Mouse (Mus musculus): ENCODE measurements around the gene Grik3. TPM values are rescaled to one million over a fixed set of nuclear protein-coding genes. Genes with fewer than 3 reads are reported as not detected.

Grik3 gene
- polyA plus RNA-seq, 1 experiment from 2014 or later: 3.3 TPM

DNA sequence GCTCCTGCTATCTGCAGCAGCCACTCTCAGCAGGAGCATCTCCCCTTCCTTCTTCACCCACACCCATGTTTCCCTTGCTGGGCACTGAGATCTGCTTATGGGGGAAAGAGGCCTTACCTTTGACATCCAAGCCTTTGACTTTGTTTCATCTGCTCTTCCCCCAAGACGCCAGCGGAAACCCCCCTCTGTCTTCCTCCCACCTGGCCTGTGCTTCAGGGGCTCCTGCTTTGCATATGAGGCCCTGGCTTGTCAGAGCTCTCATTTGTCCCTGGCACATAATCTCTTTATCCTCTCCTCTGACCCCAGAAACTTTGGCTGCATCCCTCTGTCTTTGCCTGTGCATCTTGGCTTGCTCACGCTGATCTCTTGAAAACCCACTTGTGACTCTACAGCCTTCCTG, 9.2 kb upstream of the Grik3 start:
- no peaks in the 10 kb centered on the region for H3K36me3 ChIP-seq
- no peak for ATAC-seq (ENCODE audit: low FRiP score, low read depth)
- no peak overlapping the region for H3K9ac ChIP-seq
- H3K27ac ChIP-seq: no peak overlapping the region
- H3K4me2 ChIP-seq (replicated peaks): no peak overlapping the region
- no peaks in the 10 kb centered on the region for H3K9me3 ChIP-seq
- H3K4me3 ChIP-seq: no peak overlapping the region
- WGBS: 43% methylated on average over 3 of the region's 3 CpGs
- peaks cover 33% of the 10 kb centered on the region for H3K4me1 ChIP-seq
- H3K27me3 ChIP-seq (replicated peaks): peaks cover 44% of the 10 kb centered on the region

DNA sequence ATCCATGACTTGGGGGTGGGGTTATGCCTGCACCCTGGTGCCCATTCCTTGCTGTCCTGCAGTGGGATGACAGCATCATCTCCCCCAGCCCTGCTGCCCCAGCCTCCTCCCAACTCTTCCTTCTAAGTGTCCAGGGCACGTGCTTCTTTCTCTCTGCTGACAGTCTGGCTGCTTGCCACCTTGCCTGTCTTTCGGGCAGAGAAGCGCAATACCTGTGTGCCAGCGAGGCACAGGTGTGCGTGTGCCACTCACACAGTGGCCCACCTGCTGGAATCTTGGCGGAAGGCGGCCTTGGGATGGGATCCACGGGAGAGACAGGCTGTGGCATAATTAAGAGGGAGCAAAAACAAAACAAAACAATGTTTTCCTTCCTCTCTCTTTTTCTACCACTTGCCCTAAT, 6.4 kb upstream of the Grik3 start:
- no peak for ATAC-seq (ENCODE audit: low FRiP score, low read depth)
- WGBS: 47% methylated on average over 8 of the region's 8 CpGs
- H3K4me2 ChIP-seq (replicated peaks): no peak overlapping the region
- H3K27ac ChIP-seq: no peak overlapping the region
- no peaks in the 10 kb centered on the region for H3K9me3 ChIP-seq
- peaks cover 45% of the 10 kb centered on the region for H3K4me1 ChIP-seq
- no peaks in the 10 kb centered on the region for H3K36me3 ChIP-seq
- H3K9ac ChIP-seq: no peak overlapping the region
- H3K27me3 ChIP-seq (replicated peaks): peaks cover 68% of the 10 kb centered on the region
- no peak overlapping the region for H3K4me3 ChIP-seq

DNA sequence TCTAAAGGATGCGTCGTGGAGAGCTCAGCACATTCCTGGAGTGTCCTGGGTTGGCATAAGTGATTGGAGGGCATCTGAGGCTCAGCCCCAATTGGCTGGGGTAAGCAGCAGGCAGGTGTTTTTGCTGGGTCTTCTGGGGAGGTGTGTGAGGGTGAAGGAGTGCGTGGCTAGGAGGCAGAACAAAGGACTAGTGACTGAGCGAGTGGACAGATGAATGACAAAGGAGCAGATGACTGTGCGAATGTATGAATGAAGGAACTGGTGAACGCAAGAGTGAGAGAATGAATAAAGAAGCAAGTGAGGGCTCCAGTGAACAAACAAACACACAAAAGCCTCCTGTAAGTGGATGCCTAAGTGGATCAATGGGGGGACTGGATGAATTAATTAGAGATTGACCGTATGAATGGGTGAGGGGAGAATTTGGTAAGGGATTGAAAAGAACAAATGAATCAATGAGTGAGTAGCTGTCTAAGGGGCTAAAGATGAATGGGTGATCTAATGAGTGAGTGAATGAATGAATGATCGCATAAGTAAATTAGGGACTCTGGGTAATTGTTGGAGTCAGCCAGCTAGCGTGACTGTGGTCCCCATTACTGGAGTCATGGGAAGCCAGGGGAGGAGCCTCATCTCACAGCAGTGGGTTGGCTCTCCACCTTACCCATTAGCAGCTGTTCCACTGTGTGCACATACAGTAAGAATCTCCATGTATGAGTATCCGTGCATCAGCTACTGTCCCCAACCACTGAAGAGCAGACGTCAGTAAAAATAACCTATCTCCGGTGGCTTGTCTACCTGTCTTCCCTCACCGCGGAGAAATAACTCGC, 4.9 kb upstream of the Grik3 start:
- WGBS: 28% methylated on average over 15 of the region's 15 CpGs
- no peak overlapping the region for H3K9ac ChIP-seq
- H3K9me3 ChIP-seq: no peaks in the 10 kb centered on the region
- H3K36me3 ChIP-seq: no peaks in the 10 kb centered on the region
- H3K4me2 ChIP-seq (replicated peaks): peak overlapping the region; percentile 81; the same call in 1 of the 2 replicates
- peaks cover 54% of the 10 kb centered on the region for H3K4me1 ChIP-seq
- H3K27ac ChIP-seq: no peak overlapping the region
- ATAC-seq (ENCODE audit: low FRiP score, low read depth): no peak
- peaks cover 77% of the 10 kb centered on the region for H3K27me3 ChIP-seq (replicated peaks)
- no peak overlapping the region for H3K4me3 ChIP-seq

DNA sequence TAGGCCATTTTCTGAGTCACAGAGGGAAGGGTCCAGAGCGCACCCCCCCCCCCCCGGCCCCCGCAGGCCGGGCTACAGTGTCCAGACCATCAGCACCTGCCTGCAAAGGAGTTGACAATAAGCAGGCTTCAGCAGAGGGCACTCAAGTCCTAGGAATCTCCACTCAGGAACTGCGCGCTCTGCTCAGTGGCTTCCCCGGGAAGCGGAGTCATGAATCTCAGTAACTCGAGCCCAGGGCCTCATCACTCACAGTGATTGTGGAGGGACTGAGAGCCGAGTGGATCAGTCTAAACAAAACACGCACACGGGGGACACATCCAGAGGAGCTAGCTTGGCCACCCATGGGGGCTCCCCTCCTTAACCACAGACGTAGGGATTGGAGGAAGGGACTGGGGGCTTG, 3.9 kb upstream of the Grik3 start:
- Histone ChIP-seq H3K36me3 (no peaks in the 10 kb centered on the region), H3K9me3 (no peaks in the 10 kb centered on the region), H3K4me3 (no peak overlapping the region), H3K27me3 (replicated peaks) (peaks cover 77% of the 10 kb centered on the region), H3K4me2 (replicated peaks) (peak overlapping the region; percentile 81), H3K27ac (peak overlapping the region; percentile 47; the same call in 1 of the 2 replicates), H3K4me1 (peaks cover 64% of the 10 kb centered on the region), H3K9ac (no peak overlapping the region)
- under 1% methylated on average over 13 of the region's 13 CpGs for WGBS
- ATAC-seq (ENCODE audit: low FRiP score, low read depth): peak; percentile 41

DNA sequence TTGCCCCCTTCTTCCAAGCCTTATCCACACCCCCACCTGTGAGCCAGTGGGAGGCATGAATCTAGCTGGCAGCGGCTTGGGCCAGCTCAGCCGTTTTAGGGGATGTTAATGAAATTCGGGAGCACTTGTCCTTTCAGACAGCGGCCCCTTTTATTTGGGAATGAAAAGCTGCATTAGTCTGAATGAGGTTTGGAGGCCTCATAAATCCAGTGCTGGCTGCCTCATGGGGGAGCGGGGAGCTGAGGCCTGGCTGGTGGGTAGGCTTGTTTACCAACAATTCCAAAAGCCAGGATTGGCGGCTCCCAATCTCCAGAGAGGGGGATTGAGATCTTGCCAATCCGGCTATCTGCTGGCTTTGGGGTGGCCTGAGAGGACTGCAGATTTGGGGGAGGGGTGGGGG, 3.5 kb upstream of the Grik3 start:
- H3K4me3 ChIP-seq: no peak overlapping the region
- peak overlapping the region; percentile 47; the same call in 1 of the 2 replicates for H3K27ac ChIP-seq
- peak overlapping the region; percentile 81 for H3K4me2 ChIP-seq (replicated peaks)
- H3K4me1 ChIP-seq: peaks cover 68% of the 10 kb centered on the region
- no peaks in the 10 kb centered on the region for H3K9me3 ChIP-seq
- H3K36me3 ChIP-seq: no peaks in the 10 kb centered on the region
- 3% methylated on average over 7 of the region's 7 CpGs for WGBS
- peaks cover 79% of the 10 kb centered on the region for H3K27me3 ChIP-seq (replicated peaks)
- ATAC-seq (ENCODE audit: low FRiP score, low read depth): peak; percentile 15; the same call in 1 of the 2 replicates
- 0 out of 2 replicates have a peak overlapping the region, but pooled peaks have one; percentile 38 for H3K9ac ChIP-seq

DNA sequence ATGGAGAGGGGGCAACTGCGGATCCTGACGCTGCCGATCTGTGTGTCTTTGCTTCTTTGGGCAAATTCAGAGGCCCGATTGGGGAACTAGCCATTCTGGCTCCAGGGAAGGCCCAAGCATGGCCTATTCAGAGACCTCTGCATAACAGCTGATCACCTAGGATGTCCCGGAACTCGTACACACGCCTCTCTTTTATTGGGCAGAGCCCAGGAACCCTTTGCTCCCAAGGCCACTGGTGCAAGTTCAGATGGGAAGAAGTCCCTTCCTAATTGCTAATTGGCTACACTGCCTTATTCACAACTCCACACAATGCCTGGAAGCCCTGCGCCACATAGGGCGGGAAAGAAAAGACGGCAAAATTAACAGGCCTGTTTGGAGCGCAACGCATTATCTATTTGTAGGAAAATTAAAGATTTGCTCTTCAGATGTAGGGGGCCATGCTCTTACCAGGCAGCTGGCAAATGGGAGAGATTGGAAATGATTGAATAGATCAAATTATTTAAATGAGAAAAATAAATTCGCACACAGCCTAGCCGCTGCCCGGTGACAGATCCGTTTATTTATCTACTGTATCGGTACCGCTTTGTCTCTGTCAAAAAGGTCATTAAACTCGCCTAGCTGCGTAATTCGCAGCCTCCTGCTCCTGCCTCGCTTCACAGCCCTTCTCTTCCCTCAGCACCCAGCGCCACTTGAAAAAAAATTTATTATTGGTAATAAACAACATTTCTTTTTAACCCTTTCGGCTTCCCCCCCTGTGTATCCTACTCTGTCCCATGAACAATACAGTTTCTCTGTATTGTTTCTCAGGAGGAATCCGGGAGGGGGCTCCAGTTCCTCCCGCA, 1.5 kb upstream of the Grik3 start:
- Histone ChIP-seq H3K36me3 (no peaks in the 10 kb centered on the region), H3K4me3 (peak overlapping the region; percentile 55; the same call in 1 of the 2 replicates), H3K9ac (peak overlapping the region; percentile 83), H3K9me3 (no peaks in the 10 kb centered on the region), H3K4me2 (replicated peaks) (peak overlapping the region; percentile 81), H3K27ac (peak overlapping the region; percentile 71; the same call in 1 of the 2 replicates), H3K4me1 (peaks cover 85% of the 10 kb centered on the region), H3K27me3 (replicated peaks) (peaks cover 89% of the 10 kb centered on the region)
- no peak for ATAC-seq (ENCODE audit: low FRiP score, low read depth)
- 1% methylated on average over 26 of the region's 26 CpGs for WGBS

DNA sequence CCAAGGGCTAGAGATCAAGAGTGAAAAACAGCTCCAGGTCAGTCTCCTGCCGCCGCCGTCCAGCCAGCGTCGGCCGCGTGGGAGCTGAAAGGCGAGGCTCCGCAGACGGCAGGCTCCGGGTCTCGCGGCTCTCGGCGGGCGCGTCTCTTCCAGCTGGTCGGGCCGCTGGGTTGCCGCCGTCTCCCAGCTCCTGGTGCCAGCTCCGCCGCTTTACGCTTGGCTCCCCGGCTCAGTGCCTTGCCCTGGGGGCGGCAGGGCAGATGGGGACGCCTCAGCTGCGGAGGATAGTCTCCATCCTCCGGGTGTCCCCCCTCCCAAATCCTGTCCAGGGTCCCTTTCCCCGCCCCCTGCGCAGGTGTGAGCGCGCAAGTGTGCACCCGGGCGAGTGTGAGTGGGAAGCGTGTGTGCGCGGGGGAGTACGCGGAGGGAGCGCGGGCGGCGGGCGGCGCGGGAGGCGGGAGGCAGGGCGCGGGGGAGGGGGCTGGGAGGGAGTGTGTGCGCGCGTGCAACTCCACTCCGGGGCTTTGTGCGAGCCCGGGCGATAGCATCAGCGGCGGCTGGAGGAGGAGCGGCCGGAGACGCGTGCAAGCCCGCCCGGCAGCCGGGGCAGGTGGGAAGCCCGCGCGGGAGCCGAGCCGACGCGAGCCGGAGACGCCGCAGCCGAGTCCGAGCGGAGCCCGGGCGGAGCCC, 454 bp upstream of the Grik3 start:
- Histone ChIP-seq H3K4me1 (peaks cover 92% of the 10 kb centered on the region), H3K9ac (peak overlapping the region; percentile 83), H3K9me3 (no peaks in the 10 kb centered on the region), H3K4me2 (replicated peaks) (peak overlapping the region; percentile 81), H3K36me3 (no peaks in the 10 kb centered on the region), H3K27ac (peak overlapping the region; percentile 71; the same call in 1 of the 2 replicates), H3K27me3 (replicated peaks) (peaks cover 90% of the 10 kb centered on the region), H3K4me3 (peak overlapping the region; percentile 55)
- peak; percentile 48 for ATAC-seq (ENCODE audit: low FRiP score, low read depth)
- under 1% methylated on average over 77 of the region's 81 CpGs for WGBS

DNA sequence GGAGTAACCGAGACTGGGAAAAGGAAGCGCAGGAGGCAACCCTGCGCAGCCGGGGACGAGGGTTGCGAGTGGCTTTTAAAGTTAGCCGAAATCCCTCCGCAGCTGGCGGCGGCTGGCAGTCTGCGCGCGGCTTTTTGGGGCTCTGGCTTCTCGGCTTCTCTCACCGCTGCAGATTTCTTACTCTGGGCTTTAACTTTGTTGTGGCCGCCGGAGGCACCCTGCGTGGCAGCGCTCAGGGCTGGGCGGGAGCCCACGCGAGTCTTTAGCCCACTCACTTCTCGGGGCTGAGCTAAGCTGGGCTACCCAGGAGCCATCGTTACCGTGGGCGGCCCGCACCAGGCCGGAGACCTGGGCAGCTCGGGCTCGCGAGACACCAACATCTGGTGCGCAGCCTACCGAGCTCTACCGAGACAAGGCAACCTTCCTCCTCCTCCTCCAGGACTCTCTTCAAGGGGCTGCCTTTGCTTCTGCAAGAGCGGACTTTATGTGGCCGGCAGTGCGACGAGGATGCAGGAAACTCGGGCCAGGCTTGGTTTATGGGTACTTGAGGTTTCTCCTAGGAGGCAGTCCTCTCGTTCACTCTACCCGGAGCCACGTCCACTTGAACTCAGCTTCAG, 1.1 kb downstream of the Grik3 start:
- Histone ChIP-seq H3K9me3 (no peaks in the 10 kb centered on the region), H3K4me2 (replicated peaks) (peak overlapping the region; percentile 81), H3K36me3 (no peaks in the 10 kb centered on the region), H3K27me3 (replicated peaks) (peaks cover 90% of the 10 kb centered on the region), H3K4me1 (peaks cover 83% of the 10 kb centered on the region), H3K4me3 (peak overlapping the region; percentile 55), H3K9ac (peak overlapping the region; percentile 83), H3K27ac (peak overlapping the region; percentile 71; the same call in 1 of the 2 replicates)
- no peak for ATAC-seq (ENCODE audit: low FRiP score, low read depth)
- 1% methylated on average over 42 of the region's 42 CpGs for WGBS

DNA sequence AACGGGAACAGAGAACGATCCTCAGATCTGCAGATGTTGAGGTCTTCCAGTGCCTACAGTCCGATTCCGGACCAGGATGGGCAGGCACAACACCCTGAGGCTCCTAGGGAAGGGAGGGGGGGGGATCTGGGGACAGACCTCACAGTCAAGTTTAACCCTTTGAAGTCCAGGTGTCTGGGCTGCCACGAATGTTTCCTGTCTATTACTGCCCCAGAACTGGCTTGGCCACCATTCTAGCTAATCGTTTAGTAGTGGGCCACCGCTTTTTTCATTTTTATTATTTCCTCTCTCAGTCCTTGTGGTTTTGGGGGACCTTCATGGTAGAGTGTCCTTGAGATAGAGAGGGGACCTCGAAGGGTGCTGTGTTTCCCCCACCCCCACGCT, 1.6 kb downstream of the Grik3 start:
- 15% methylated on average over 9 of the region's 9 CpGs for WGBS
- Histone ChIP-seq H3K9ac (peak overlapping the region; percentile 83), H3K4me1 (peaks cover 78% of the 10 kb centered on the region), H3K36me3 (no peaks in the 10 kb centered on the region), H3K9me3 (no peaks in the 10 kb centered on the region), H3K27ac (no peak overlapping the region), H3K4me2 (replicated peaks) (peak overlapping the region; percentile 81), H3K27me3 (replicated peaks) (peaks cover 86% of the 10 kb centered on the region), H3K4me3 (peak overlapping the region; percentile 55)
- ATAC-seq (ENCODE audit: low FRiP score, low read depth): no peak

DNA sequence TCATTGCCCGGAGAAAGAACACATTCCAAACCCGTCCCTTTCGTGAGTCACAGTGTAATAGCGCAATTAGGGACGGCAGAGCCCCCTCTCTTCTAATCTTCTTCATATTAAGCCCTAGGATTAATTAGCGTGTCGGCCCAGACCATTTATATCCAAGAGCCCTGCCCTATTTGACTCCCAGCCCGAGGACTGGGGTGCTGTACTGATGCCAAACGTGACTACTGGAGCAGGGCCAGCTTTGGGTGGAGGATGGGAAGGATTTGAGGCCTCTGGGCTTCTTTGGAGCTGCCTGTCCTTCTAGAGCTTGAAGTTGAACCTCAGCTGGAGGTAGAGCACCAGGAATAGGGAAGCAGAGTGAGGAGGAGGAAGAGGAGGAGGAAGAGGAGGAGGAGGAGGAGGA, 2.2 kb downstream of the Grik3 start:
- H3K36me3 ChIP-seq: no peaks in the 10 kb centered on the region
- no peaks in the 10 kb centered on the region for H3K9me3 ChIP-seq
- no peak overlapping the region for H3K27ac ChIP-seq
- H3K4me3 ChIP-seq: peak overlapping the region; percentile 55
- H3K9ac ChIP-seq: peak overlapping the region; percentile 83
- peaks cover 84% of the 10 kb centered on the region for H3K27me3 ChIP-seq (replicated peaks)
- H3K4me1 ChIP-seq: peaks cover 72% of the 10 kb centered on the region
- whole genome bisulfite sequencing: 17% methylated on average over 9 of the region's 9 CpGs
- no peak for ATAC-seq (ENCODE audit: low FRiP score, low read depth)
- H3K4me2 ChIP-seq (replicated peaks): peak overlapping the region; percentile 81

DNA sequence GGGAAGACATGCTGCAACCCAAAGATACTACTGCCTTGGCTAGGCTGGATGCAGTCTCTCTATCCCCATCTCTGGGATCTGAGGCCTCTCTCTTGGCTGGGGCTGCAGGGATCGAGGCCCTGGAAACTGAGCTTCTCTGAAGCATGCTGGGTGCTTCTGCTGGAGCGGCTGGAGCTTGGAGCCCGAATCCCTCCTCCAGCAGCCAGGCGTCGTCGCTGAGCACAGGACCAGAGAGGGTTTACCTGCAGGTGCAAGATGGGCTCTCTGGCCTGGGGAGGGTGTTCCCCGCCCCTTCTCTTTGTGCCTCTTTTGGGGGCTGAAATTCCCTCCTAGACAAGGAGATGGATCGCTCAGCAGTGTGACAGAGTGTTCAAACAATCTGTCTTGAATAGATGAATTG, 2.6 kb downstream of the Grik3 start:
- Histone ChIP-seq H3K9ac (peak overlapping the region; percentile 83), H3K4me1 (peaks cover 68% of the 10 kb centered on the region), H3K4me2 (replicated peaks) (peak overlapping the region; percentile 81), H3K4me3 (peak overlapping the region; percentile 55), H3K27me3 (replicated peaks) (peaks cover 84% of the 10 kb centered on the region), H3K9me3 (no peaks in the 10 kb centered on the region), H3K27ac (no peak overlapping the region), H3K36me3 (no peaks in the 10 kb centered on the region)
- WGBS: 5% methylated on average over 8 of the region's 8 CpGs
- no peak for ATAC-seq (ENCODE audit: low FRiP score, low read depth)
